29 mouse cellular contexts compared by ENCODE assay signal in the genomic region with DNA sequence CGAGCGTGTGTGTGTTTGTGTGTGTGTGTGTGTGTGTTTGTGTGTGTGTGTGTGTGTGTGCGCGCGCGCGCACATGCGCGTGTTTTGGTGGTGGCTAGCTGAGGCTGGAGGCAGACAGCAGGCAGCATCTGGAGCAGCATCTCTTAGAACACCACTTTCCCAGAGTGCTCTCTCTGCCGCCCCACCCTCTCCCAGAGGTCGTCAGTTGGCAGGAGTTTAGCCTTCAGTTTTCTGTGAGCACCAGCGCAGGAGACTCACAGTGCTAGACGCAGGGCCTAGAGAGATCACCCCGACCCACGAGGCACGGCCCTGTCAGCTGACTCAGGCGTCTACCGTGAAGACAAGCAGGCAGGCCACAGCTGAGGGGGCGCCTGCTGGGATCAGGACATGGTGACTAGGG. TPM values are rescaled to one million over a fixed set of nuclear protein-coding genes. Genes with fewer than 3 reads are reported as not detected.
DNase-seq lines count a peak whose midpoint lies in the region; ATAC-seq and TF ChIP-seq lines count a peak whose summit lies in the region.
"Had no signal": no experiment of that assay in that cellular context is flagged by ENCODE, and none has a peak within 500 bp of the region (broad histone marks: within the 10 kb centered on the region; RNA-seq: fewer than 3 reads in every experiment).

No protein-coding gene starts in this region.

- 82% methylated on average over 19 of the region's 19 CpGs for WGBS in heart, embryonic 11.5 days (ENCODE audit: insufficient replicate concordance)
- WGBS in bone marrow, adult 2 months, result 90% methylated on average over 19 of the region's 19 CpGs
- 91% methylated on average over 19 of the region's 19 CpGs for WGBS in forebrain, embryonic 10.5 days

- peak; percentile 97 for DNase-seq in heart, adult 11 months
- peak; percentile 34 for DNase-seq in heart, postnatal 4 days
- DNase-seq in embryo, embryonic 9.5 days (ENCODE audit: extremely low spot score), result no peak
- no peak for DNase-seq in forebrain, embryonic 10.5 days (ENCODE audit: extremely low spot score, low spot score)
- DNase-seq: adrenal gland, postnatal 25 days; cerebellum, adult 9-10 months; forebrain, postnatal 0 days; kidney, adult 8-10 months; liver, postnatal 0 days; right cerebral cortex, adult 18-20 months had no signal

- no peak overlapping the region for H3K27ac ChIP-seq in heart, embryonic 11.5 days (ENCODE audit: low read depth, low read length)
- no peak overlapping the region for H3K27ac ChIP-seq in bone marrow, adult 2 months (ENCODE audit: control insufficient read depth, insufficient read depth, low read depth, low read length, poor library complexity)
- H3K27ac ChIP-seq in forebrain, embryonic 10.5 days, result no peak overlapping the region
- H3K27ac ChIP-seq: embryonic facial prominence, embryonic 10.5 days; heart, embryonic 13.5 days; hindbrain, embryonic 10.5 days; intestine, embryonic 15.5 days; layer of hippocampus, adult 2 months; macrophage; midbrain, embryonic 10.5 days had no signal

- no peak overlapping the region for H3K4me3 ChIP-seq in heart, embryonic 11.5 days (ENCODE audit: low read depth, low read length)
- peak overlapping the region; percentile 45 for H3K4me3 ChIP-seq in E14TG2a.4 (replicated peaks; ENCODE audit: low read length)
- H3K4me3 ChIP-seq in bone marrow, adult 2 months (replicated peaks; ENCODE audit: control insufficient read depth, low read depth, low read length), result no peak overlapping the region
- H3K4me3 ChIP-seq in forebrain, embryonic 10.5 days, result no peak overlapping the region
- H3K4me3 ChIP-seq: embryonic facial prominence, embryonic 10.5 days; heart, embryonic 13.5 days; hindbrain, embryonic 10.5 days; intestine, embryonic 15.5 days; layer of hippocampus, adult 2 months; midbrain, embryonic 10.5 days had no signal

- 0 out of 2 replicates have a peak, but pooled peaks have one; percentile 3 for TF ChIP-seq POLR2A in bone marrow, adult 2 months (IDR thresholded peaks at IDR 0.05; ENCODE audit: borderline replicate concordance, control insufficient read depth, low read depth, low read length)

- ATAC-seq in heart, embryonic 11.5 days (replicated peaks; ENCODE audit: insufficient number of reproducible peaks, low FRiP score, low TSS enrichment), result no peak
- no peak for ATAC-seq in frontal cortex, adult (ENCODE audit: low TSS enrichment)
- ATAC-seq: forebrain, postnatal 0 days; hindbrain, embryonic 16.5 days; intestine, embryonic 15.5 days; liver, postnatal 0 days; lung, postnatal 0 days had no signal

- no peak overlapping the region for H3K9ac ChIP-seq in heart, embryonic 11.5 days (ENCODE audit: low read depth, low read length)
- H3K9ac ChIP-seq: forebrain, postnatal 0 days; heart, embryonic 13.5 days; intestine, embryonic 15.5 days; liver, postnatal 0 days had no signal

- H3K36me3 ChIP-seq in heart, embryonic 11.5 days (ENCODE audit: control insufficient read depth, insufficient read depth, low read length), result peaks cover 7% of the 10 kb centered on the region; the same call in 1 of the 2 replicates
- peaks cover 6% of the 10 kb centered on the region; the same call in 1 of the 2 replicates for H3K36me3 ChIP-seq in E14TG2a.4 (ENCODE audit: insufficient read depth, low read length)
- H3K36me3 ChIP-seq in forebrain, embryonic 10.5 days (replicated peaks), result peaks cover 62% of the 10 kb centered on the region

- H3K27me3 ChIP-seq in heart, embryonic 11.5 days (ENCODE audit: control insufficient read depth, insufficient read depth, low read length), result no peaks in the 10 kb centered on the region
- H3K27me3 ChIP-seq in E14TG2a.4 (ENCODE audit: insufficient read depth, low read length), result no peaks in the 10 kb centered on the region
- no peaks in the 10 kb centered on the region for H3K27me3 ChIP-seq in forebrain, embryonic 10.5 days (ENCODE audit: poor library complexity, severe bottlenecking)
- H3K27me3 ChIP-seq: heart, embryonic 13.5 days; intestine, embryonic 15.5 days had no signal

- H3K4me1 ChIP-seq in heart, embryonic 11.5 days (ENCODE audit: control insufficient read depth, insufficient read depth, low read length), result peaks cover under 1% of the 10 kb centered on the region; the same call in 1 of the 2 replicates
- H3K4me1 ChIP-seq in E14TG2a.4 (replicated peaks; ENCODE audit: low read depth, low read length), result peaks cover 47% of the 10 kb centered on the region
- no peaks in the 10 kb centered on the region for H3K4me1 ChIP-seq in bone marrow, adult 2 months (ENCODE audit: control insufficient read depth, insufficient read depth, low read length)
- peaks cover 11% of the 10 kb centered on the region; the same call in 1 of the 2 replicates for H3K4me1 ChIP-seq in forebrain, embryonic 10.5 days

- H3K9me3 ChIP-seq in heart, embryonic 11.5 days (replicated peaks; ENCODE audit: control insufficient read depth, low read length), result no peaks in the 10 kb centered on the region
- H3K9me3 ChIP-seq in E14TG2a.4 (ENCODE audit: low read length), result peaks cover 7% of the 10 kb centered on the region; the same call in 1 of the 2 replicates
- peaks cover 5% of the 10 kb centered on the region; the same call in 1 of the 2 replicates for H3K9me3 ChIP-seq in forebrain, embryonic 10.5 days
- H3K9me3 ChIP-seq: embryonic facial prominence, embryonic 10.5 days; heart, embryonic 13.5 days; intestine, embryonic 15.5 days; midbrain, embryonic 10.5 days had no signal

- no peak for TF ChIP-seq CTCF in E14TG2a.4 (conservative IDR thresholded peaks at IDR 0.05; ENCODE audit: low read length)
- TF ChIP-seq CTCF in bone marrow, adult 2 months (IDR thresholded peaks at IDR 0.05; ENCODE audit: control insufficient read depth, insufficient read depth, low read length), result no peak

- H3K4me2 ChIP-seq in heart, embryonic 11.5 days, result no peak overlapping the region
- H3K4me2 ChIP-seq: heart, embryonic 13.5 days; intestine, embryonic 15.5 days had no signal

RNA-seq across cellular contexts. Expression of gene Spata32, which starts 12.4 kb away (rescaled TPM):
- polyA plus RNA-seq in heart, embryonic 11.5 days (2014; fragmentation: Nextera tagmentation; extraction: Ambion mirVana), result not detected in 2 replicates
- not detected in 2 replicates for polyA plus RNA-seq in bone marrow, adult 2 months (2011; ENCODE audit: insufficient read depth, insufficient read length, low replicate concordance, missing spikeins)
- not detected for total RNA-seq in heart, postnatal 4 days (2021)
- not detected in 2 replicates for polyA plus RNA-seq in forebrain, embryonic 10.5 days (2016; fragmentation: Nextera tagmentation; extraction: Ambion mirVana)
- total RNA-seq: adrenal gland, postnatal 25 days; liver, adult 2 months had no signal
- polyA plus RNA-seq: embryonic facial prominence, embryonic 10.5 days; heart, embryonic 13.5 days; hindbrain, embryonic 10.5 days; intestine, embryonic 15.5 days; limb, embryonic 11.5 days; liver, adult 2 months; liver, postnatal 0 days; lung, postnatal 0 days; macrophage; midbrain, embryonic 10.5 days; small intestine, adult 2 months; urinary bladder, adult 2 months had no signal

RNA-seq across cellular contexts. Expression of gene 1700023F06Rik, which starts 22.3 kb away (rescaled TPM):
- not detected in 2 replicates for polyA plus RNA-seq in heart, embryonic 11.5 days (2014; fragmentation: Nextera tagmentation; extraction: Ambion mirVana)
- polyA plus RNA-seq in bone marrow, adult 2 months (2011; ENCODE audit: insufficient read depth, insufficient read length, low replicate concordance, missing spikeins), result not detected in 2 replicates
- not detected for total RNA-seq in heart, postnatal 4 days (2021)
- 0.21 and 0.32 TPM in 2 replicates for polyA plus RNA-seq in forebrain, embryonic 10.5 days (2016; fragmentation: Nextera tagmentation; extraction: Ambion mirVana)
- total RNA-seq: adrenal gland, postnatal 25 days; common myeloid progenitor, adult 5-6 weeks; liver, adult 2 months; midbrain, postnatal 0 days had no signal
- polyA plus RNA-seq: heart, embryonic 13.5 days; liver, adult 2 months; macrophage had no signal

RNA-seq across cellular contexts. Expression of gene Map3k14, which starts 36.6 kb away (rescaled TPM):
- polyA plus RNA-seq in heart, embryonic 11.5 days (2014; fragmentation: Nextera tagmentation; extraction: Ambion mirVana), result 1.4 and 1.7 TPM in 2 replicates
- polyA plus RNA-seq in bone marrow, adult 2 months (2011; ENCODE audit: insufficient read depth, insufficient read length, low replicate concordance, missing spikeins), result 3.4 and 12.1 TPM in 2 replicates
- total RNA-seq in heart, postnatal 4 days (2021), result 1 to 10 TPM; 2.7 to 3.4 TPM
- polyA plus RNA-seq in forebrain, embryonic 10.5 days (2016; fragmentation: Nextera tagmentation; extraction: Ambion mirVana), result 4.0 TPM in 2 replicates

RNA-seq across cellular contexts. Expression of gene Fmnl1, which starts 59.7 kb away (rescaled TPM):
- 0.79 and 1.1 TPM in 2 replicates for polyA plus RNA-seq in heart, embryonic 11.5 days (2014; fragmentation: Nextera tagmentation; extraction: Ambion mirVana)
- 42.0 and 121 TPM in 2 replicates for polyA plus RNA-seq in bone marrow, adult 2 months (2011; ENCODE audit: insufficient read depth, insufficient read length, low replicate concordance, missing spikeins)
- 1 to 10 TPM; 7.4 to 8.6 TPM for total RNA-seq in heart, postnatal 4 days (2021)
- 0.47 and 0.81 TPM in 2 replicates for polyA plus RNA-seq in forebrain, embryonic 10.5 days (2016; fragmentation: Nextera tagmentation; extraction: Ambion mirVana)

Comparison
In these comparisons a context has a peak if more than half of its experiments do, and no peak if none do; other contexts are left out.
1. DNase-seq: peak in heart, adult 11 months (single experiment) and heart, postnatal 4 days (single experiment); none in embryo, embryonic 9.5 days (single experiment) and forebrain, embryonic 10.5 days (single experiment).